Mouse (Mus musculus) neural tube, embryonic 11.5 days (tissue): Measurements from ENCODE around the gene Odam. TPM values are rescaled to one million over a fixed set of nuclear protein-coding genes. Genes with fewer than 3 reads are reported as not detected.

Source experiments
- ATAC-seq: fragments of 200-750 bp; cut with Nextera tagmentation; 2 replicates; pipeline ENCODE4 v1.8.0; 2017; ENCODE audit warnings: moderate number of reproducible peaks, mild to moderate bottlenecking, moderate TSS enrichment, moderate library complexity; ENCODE audit not compliant: insufficient read depth, low FRiP score, low TSS enrichment
- DNase-seq: peaks from one replicate; pipeline ENCODE4 v3.0.0-alpha.2; 2015; ENCODE audit warnings: low spot score
- H3K27ac ChIP-seq: fragments of 300-500 bp; sonication (generic); 2 replicates; pipeline ENCODE4 v1.5.1; 2014; ENCODE audit warnings: low read depth, mild to moderate bottlenecking, low read length
- H3K27me3 ChIP-seq: fragments of 300-500 bp; sonication (generic); 2 replicates; pipeline ENCODE4 v1.6.1; 2014; ENCODE audit warnings: mild to moderate bottlenecking, low read length, mixed read lengths; ENCODE audit not compliant: control insufficient read depth, insufficient read depth
- H3K36me3 ChIP-seq: fragments of 300-500 bp; sonication (generic); 2 replicates; pipeline ENCODE4 v1.6.1; 2014; ENCODE audit warnings: mild to moderate bottlenecking, low read length, moderate library complexity, mixed read lengths; ENCODE audit not compliant: control insufficient read depth, insufficient read depth
- H3K4me1 ChIP-seq: fragments of 300-500 bp; sonication (generic); 2 replicates; pipeline ENCODE4 v1.6.1; 2014; ENCODE audit warnings: low read length, mixed read lengths; ENCODE audit not compliant: control insufficient read depth, insufficient read depth
- H3K4me2 ChIP-seq: fragments of 300-500 bp; sonication (generic); 2 replicates; pipeline ENCODE4 v1.6.1; 2014; ENCODE audit warnings: low read depth, mild to moderate bottlenecking, moderate library complexity
- H3K4me3 ChIP-seq: fragments of 300-500 bp; sonication (generic); 2 replicates; pipeline ENCODE4 v1.5.1; 2014; ENCODE audit warnings: low read depth, low read length
- H3K9ac ChIP-seq: fragments of 300-500 bp; sonication (generic); 2 replicates; pipeline ENCODE4 v1.6.1; 2014; ENCODE audit warnings: mild to moderate bottlenecking, low read length
- H3K9me3 ChIP-seq: fragments of 300-500 bp; sonication (generic); 2 replicates; pipeline ENCODE4 v1.6.1; 2016; ENCODE audit warnings: low read length; ENCODE audit not compliant: control insufficient read depth
- WGBS: fragments of 180-500 bp; shearing (Covaris S2); extraction: QIAGEN DNeasy Blood & Tissue Kit; methylation state at CpG from one replicate; pipeline ENCODE4 v1.1.7; 2014; 5-methylcytosine and 5-hydroxymethylcytosine counted together
- polyA plus RNA-seq: library from polyadenylated mRNA; unstranded; fragments of >200 nt; fragmentation: Nextera tagmentation; extraction: Ambion mirVana; gene quantifications from 2 replicates; pipeline ENCODE4 v1.2.1, GENCODE M21; 2014

The Odam gene
- not detected in 2 replicates for polyA plus RNA-seq

DNA sequence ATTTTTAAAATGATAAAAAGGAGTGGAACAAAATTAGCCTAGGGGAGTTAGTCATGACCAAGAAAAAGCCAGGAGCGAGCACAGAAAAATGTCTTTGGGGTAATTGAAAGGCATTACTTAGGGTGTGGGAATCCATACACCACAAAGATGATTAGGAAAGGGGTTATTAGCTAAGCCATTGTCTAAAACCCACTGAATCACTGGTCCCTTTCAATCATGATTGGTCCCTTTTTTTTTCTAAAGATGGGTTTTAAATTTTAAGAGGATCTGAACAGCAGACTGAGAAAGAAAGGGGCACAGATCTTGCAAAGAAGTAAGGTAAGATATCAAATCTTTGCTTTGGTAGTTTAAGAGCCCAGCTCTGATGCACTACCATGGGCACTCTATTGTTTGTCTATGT is at the start of gene Odam:
TSS of gene Odam (plus strand) at position 301 of the 400 bp plus-strand sequence.
- Histone ChIP-seq H3K36me3 (no peaks in the 10 kb centered on the region), H3K27me3 (no peaks in the 10 kb centered on the region), H3K27ac (no peak within 1 kb of the TSS), H3K9ac (no peak within 1 kb of the TSS), H3K4me1 (no peaks in the 10 kb centered on the region), H3K9me3 (no peaks in the 10 kb centered on the region), H3K4me3 (no peak within 1 kb of the TSS), H3K4me2 (no peak within 1 kb of the TSS)
- no peak for ATAC-seq
- 91% methylated on average over 1 of the region's 1 CpGs for WGBS
- no peak for DNase-seq

GRCm38 (mm10) chr5:87855136-87855716 is 29.6 kb upstream of the Odam start:
- ATAC-seq (no peak), DNase-seq (no peak)
- H3K4me1 ChIP-seq, result no peaks in the 10 kb centered on the region
- H3K4me3 ChIP-seq, result no peak overlapping the region
- 79% methylated on average over 3 of the region's 3 CpGs for WGBS
- H3K9ac ChIP-seq, result no peak overlapping the region
- H3K27ac ChIP-seq, result no peak overlapping the region
- no peak overlapping the region for H3K4me2 ChIP-seq
- no peaks in the 10 kb centered on the region for H3K27me3 ChIP-seq
- no peaks in the 10 kb centered on the region for H3K36me3 ChIP-seq
- H3K9me3 ChIP-seq, result no peaks in the 10 kb centered on the region

- H3K4me2 ChIP-seq, result no peak overlapping the region
- ATAC-seq (no peak), DNase-seq (no peak)
- no peak overlapping the region for H3K27ac ChIP-seq
- H3K27me3 ChIP-seq, result no peaks in the 10 kb centered on the region
- 82% methylated on average over 2 of the region's 2 CpGs for WGBS
- H3K36me3 ChIP-seq, result no peaks in the 10 kb centered on the region
- H3K9me3 ChIP-seq, result no peaks in the 10 kb centered on the region
- no peak overlapping the region for H3K4me3 ChIP-seq
- H3K4me1 ChIP-seq, result no peaks in the 10 kb centered on the region
- H3K9ac ChIP-seq, result no peak overlapping the region
These were observed 14.7 kb upstream of the Odam start for GRCm38 (mm10) chr5:87870084-87870483.

- no peaks in the 10 kb centered on the region for H3K4me1 ChIP-seq
- H3K27ac ChIP-seq, result no peak overlapping the region
- no peaks in the 10 kb centered on the region for H3K36me3 ChIP-seq
- no peak overlapping the region for H3K9ac ChIP-seq
- DNase-seq, result no peak
- ATAC-seq, result no peak
- H3K4me2 ChIP-seq, result no peak overlapping the region
- H3K4me3 ChIP-seq, result no peak overlapping the region
- H3K27me3 ChIP-seq, result no peaks in the 10 kb centered on the region
- H3K9me3 ChIP-seq, result no peaks in the 10 kb centered on the region
- WGBS, result 36% methylated on average over 4 of the region's 4 CpGs
These were observed 13.4 kb upstream of the Odam start for GRCm38 (mm10) chr5:87871423-87871822.

DNA sequence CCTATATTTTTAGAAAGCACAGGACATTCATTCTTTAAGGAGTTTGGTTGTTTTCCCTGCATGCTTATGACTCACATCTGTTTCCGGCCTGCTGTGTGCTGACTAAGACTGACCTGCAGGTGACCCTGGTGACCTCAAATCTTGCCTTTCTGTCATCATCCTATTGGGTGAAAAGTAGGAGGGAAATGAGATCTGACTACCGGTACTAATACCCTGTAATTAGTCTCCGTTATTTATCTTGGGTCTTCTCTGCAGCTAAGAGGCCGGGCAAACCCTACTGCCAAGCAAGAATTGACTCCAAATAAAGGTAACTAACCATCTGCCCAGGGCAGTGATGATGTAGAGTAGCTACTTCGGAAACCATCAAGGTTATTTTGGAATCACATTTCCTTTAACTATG is 40.5 kb downstream of the Odam start, which contains the start of gene Csn3:
TSS of gene Csn3 (plus strand) at position 208 of the 400 bp plus-strand sequence.
- ATAC-seq (no peak), DNase-seq (peak; percentile 12)
- Histone ChIP-seq H3K4me1 (no peaks in the 10 kb centered on the region), H3K9me3 (no peaks in the 10 kb centered on the region), H3K27me3 (no peaks in the 10 kb centered on the region), H3K4me2 (no peak within 1 kb of the TSS), H3K9ac (no peak within 1 kb of the TSS), H3K36me3 (no peaks in the 10 kb centered on the region), H3K4me3 (no peak within 1 kb of the TSS), H3K27ac (no peak within 1 kb of the TSS)
- 26% methylated on average over 5 of the region's 5 CpGs for WGBS

- H3K9me3 ChIP-seq, result no peaks in the 10 kb centered on the region
- no peak overlapping the region for H3K4me3 ChIP-seq
- H3K9ac ChIP-seq, result no peak overlapping the region
- H3K4me1 ChIP-seq, result no peaks in the 10 kb centered on the region
- DNase-seq (no peak), ATAC-seq (no peak)
- 60% methylated on average over 1 of the region's 1 CpGs for WGBS
- no peak overlapping the region for H3K27ac ChIP-seq
- no peak overlapping the region for H3K4me2 ChIP-seq
- H3K36me3 ChIP-seq, result no peaks in the 10 kb centered on the region
- H3K27me3 ChIP-seq, result no peaks in the 10 kb centered on the region
These were observed 46.8 kb downstream of the Odam start for GRCm38 (mm10) chr5:87931603-87932002.

DNA sequence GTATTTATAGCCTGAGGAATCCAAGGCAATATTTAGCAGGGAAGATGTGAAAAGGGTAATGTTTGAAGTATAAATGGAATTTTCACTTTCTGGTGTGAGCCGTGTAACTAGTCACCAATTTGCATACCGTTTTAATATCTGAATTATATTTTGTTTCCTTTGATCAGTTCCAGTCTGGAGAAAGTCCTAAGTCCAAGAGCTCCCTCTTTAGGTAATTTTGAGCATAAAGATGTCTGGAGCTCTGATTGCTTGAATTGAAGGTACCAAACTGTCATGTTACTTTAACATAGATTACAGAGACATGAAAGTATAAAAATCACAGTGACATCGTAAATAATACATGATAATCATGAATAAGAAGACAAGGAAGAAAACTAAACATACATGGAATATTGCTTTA is 55.9 kb downstream of the Odam start:
- Histone ChIP-seq H3K27ac (no peak overlapping the region), H3K4me3 (no peak overlapping the region), H3K36me3 (no peaks in the 10 kb centered on the region), H3K4me2 (no peak overlapping the region), H3K9ac (no peak overlapping the region), H3K27me3 (no peaks in the 10 kb centered on the region), H3K9me3 (no peaks in the 10 kb centered on the region), H3K4me1 (no peaks in the 10 kb centered on the region)
- 53% methylated on average over 3 of the region's 3 CpGs for WGBS
- ATAC-seq (no peak), DNase-seq (no peak)

DNA sequence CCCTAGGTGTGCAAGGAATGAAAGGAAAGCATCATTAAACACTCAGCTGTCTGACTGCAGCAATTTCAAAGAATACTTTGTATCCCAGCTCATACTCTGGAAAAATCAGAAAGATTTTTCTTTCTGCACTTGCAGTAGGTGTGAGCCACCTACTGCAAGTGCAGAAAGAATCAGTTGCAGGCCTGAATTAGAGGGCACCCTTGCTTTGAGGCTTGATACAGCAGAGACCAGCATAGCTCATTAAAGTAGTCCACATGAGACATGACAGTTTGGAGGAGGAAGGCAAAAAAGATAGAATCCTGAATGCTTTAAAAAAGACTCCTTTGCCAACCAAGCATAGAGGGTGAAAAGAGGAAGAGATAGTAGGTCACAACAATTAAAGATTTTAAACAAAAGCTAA is 57.7 kb downstream of the Odam start:
- no peak for ATAC-seq
- Histone ChIP-seq H3K9me3 (no peaks in the 10 kb centered on the region), H3K4me1 (no peaks in the 10 kb centered on the region), H3K27me3 (no peaks in the 10 kb centered on the region), H3K36me3 (no peaks in the 10 kb centered on the region), H3K9ac (no peak overlapping the region), H3K27ac (no peak overlapping the region), H3K4me3 (no peak overlapping the region), H3K4me2 (no peak overlapping the region)
- DNase-seq, result no peak
